Mouse (Mus musculus) hindbrain, postnatal 0 days (tissue): ENCODE results near the gene Sugp2. TPM values are rescaled to one million over a fixed set of nuclear protein-coding genes. Genes with fewer than 3 reads are reported as not detected.

Experiments
- ATAC-seq: fragments of 200-750 bp; cut with Nextera tagmentation; 2 replicates; pipeline ENCODE4 v1.8.0; 2017; ENCODE audit warnings: mild to moderate bottlenecking, moderate TSS enrichment, moderate library complexity
- DNase-seq: peaks from one replicate; pipeline ENCODE4 v3.0.0-alpha.2; 2015; ENCODE audit warnings: low spot score
- H3K27ac ChIP-seq: fragments of 300-500 bp; sonication (generic); 2 replicates; pipeline ENCODE4 v1.5.1; 2014; ENCODE audit warnings: mild to moderate bottlenecking
- H3K27me3 ChIP-seq: fragments of 300-500 bp; sonication (generic); 2 replicates; pipeline ENCODE4 v1.6.1; 2014; ENCODE audit warnings: low read length, mixed read lengths; ENCODE audit not compliant: insufficient read depth
- H3K36me3 ChIP-seq: fragments of 300-500 bp; sonication (generic); 2 replicates; pipeline ENCODE4 v1.6.1; 2014; ENCODE audit warnings: low read length, mixed read lengths; ENCODE audit not compliant: insufficient read depth
- H3K4me1 ChIP-seq: fragments of 300-500 bp; sonication (generic); 2 replicates; pipeline ENCODE4 v1.6.1; 2014; ENCODE audit warnings: antibody characterized with exemption, low read length, mixed read lengths; ENCODE audit not compliant: insufficient read depth
- H3K4me2 ChIP-seq: fragments of 300-500 bp; sonication (generic); 2 replicates; pipeline ENCODE4 v1.6.1; 2014; ENCODE audit warnings: low read depth, mild to moderate bottlenecking, low read length, moderate library complexity, mixed read lengths
- H3K4me3 ChIP-seq: fragments of 300-500 bp; sonication (generic); 2 replicates; pipeline ENCODE4 v1.5.1; 2014; ENCODE audit warnings: low read length
- H3K9ac ChIP-seq: fragments of 300-500 bp; sonication (generic); replicated peaks from 2 replicates; pipeline ENCODE4 v1.6.1; 2014; ENCODE audit warnings: mild to moderate bottlenecking, low read length, moderate library complexity, mixed read lengths
- H3K9me3 ChIP-seq: fragments of 300-500 bp; sonication (generic); 2 replicates; pipeline ENCODE4 v1.6.1; 2016; ENCODE audit warnings: low read length, mixed read lengths
- CTCF ChIP-seq: IDR thresholded peaks from 2 replicates; pipeline ENCODE4 v1.5.1; 2016; ENCODE audit warnings: antibody characterized with exemption, control low read depth, low read depth
- WGBS: fragments of 180-500 bp; shearing (Covaris S2); extraction: QIAGEN DNeasy Blood & Tissue Kit; methylation state at CpG from one replicate; pipeline ENCODE4 v1.1.7; 2014; 5-methylcytosine and 5-hydroxymethylcytosine counted together
- polyA plus RNA-seq: library from polyadenylated mRNA; unstranded; fragments of >200 nt; fragmentation: Nextera tagmentation; extraction: Ambion mirVana; gene quantifications from 2 replicates; pipeline ENCODE4 v1.2.1, GENCODE M21; 2015
- total RNA-seq: library from RNA; depleted of rRNA; stranded (reverse); fragments of >200 nt; gene quantifications from 2 replicates; pipeline ENCODE4 v1.2.3, GENCODE M21; 2014

Sugp2 gene
- total and polyA plus RNA-seq, 2 experiments from 2014 or later: 61.4 to 123 TPM

DNA sequence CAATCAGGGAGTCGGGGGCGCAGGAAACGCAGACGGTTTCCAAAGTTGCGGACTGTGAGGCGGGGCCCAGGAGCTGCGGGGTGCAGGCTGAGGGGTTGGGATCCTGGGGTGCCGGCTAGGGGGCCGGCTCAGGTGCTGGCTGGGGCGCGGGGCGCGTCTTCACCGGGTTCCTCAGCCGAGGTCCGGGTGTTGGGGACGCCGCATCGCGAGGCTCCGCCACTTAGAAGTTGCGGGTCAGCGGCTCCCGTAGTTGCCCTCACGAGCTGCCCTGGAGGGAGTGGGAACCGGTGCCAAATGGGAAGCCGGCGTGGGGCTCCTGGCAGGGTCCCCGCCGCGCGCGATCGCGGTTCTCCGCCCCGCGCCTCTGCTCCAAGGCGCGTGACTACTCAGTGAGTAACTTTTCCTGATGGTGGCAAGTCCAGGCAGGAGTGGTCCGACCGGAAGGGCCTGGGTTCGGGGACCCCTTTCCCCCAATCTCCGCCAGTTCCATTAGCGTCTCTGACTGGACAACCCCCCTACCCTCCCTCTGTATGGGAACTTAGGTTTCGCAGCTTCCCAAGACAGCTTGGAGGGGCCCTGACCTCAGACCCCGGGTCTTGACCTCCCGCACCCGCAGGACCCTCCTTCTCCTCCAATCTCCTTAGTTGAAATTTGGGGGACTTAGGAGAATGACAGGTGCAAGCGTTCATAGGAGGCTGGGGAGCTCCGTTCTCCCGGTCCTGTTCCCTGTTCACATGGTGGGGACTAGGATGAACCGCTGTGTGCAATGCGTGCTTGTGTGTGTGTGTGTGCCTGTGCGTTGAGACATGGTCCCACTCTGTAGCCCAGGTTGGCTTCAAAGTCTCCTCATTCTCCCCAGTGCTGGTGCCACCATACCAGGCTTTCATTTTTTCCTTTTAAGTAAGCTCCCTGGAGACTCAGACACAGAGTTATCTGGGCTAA, 49.4 kb downstream of the Sugp2 start:
- H3K9me3 ChIP-seq: no peaks in the 10 kb centered on the region
- ATAC-seq (peak; percentile 60), DNase-seq (peak; percentile 40)
- WGBS: 1% methylated on average over 45 of the region's 55 CpGs
- no peaks in the 10 kb centered on the region for H3K27me3 ChIP-seq
- TF ChIP-seq CTCF: no peak
- H3K4me3 ChIP-seq: peak overlapping the region; percentile 81
- H3K27ac ChIP-seq: peak overlapping the region; percentile 73; the same call in 1 of the 2 replicates
- peaks cover 15% of the 10 kb centered on the region; the same call in 1 of the 2 replicates for H3K36me3 ChIP-seq
- no peaks in the 10 kb centered on the region for H3K4me1 ChIP-seq
- H3K4me2 ChIP-seq: peak overlapping the region; percentile 92
- peak overlapping the region; percentile 81 for H3K9ac ChIP-seq

DNA sequence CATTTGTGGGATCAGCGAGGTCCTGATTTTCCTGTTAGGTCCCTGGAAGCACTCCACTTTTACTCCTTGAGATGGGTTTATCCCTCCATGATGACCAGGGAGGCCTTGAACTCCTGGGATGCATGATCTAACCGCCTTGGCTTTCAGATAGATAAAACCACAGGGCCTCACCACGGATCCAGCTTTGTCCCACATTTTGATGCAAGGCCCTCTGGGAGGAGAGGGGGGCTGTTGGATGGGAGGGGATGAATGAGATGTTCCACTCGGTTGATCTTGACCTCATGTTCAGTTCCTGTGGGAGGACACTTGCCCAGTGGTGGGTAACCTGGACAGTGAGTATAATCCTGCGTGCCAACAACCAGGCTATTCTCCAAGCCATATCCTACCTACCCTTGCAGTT, 50.4 kb downstream of the Sugp2 start:
- no peak overlapping the region for H3K27ac ChIP-seq
- H3K27me3 ChIP-seq: no peaks in the 10 kb centered on the region
- no peak overlapping the region for H3K9ac ChIP-seq
- H3K36me3 ChIP-seq: peaks cover 18% of the 10 kb centered on the region; the same call in 1 of the 2 replicates
- TF ChIP-seq CTCF: no peak
- DNase-seq (no peak), ATAC-seq (no peak)
- WGBS: 67% methylated on average over 5 of the region's 5 CpGs
- no peaks in the 10 kb centered on the region for H3K9me3 ChIP-seq
- no peaks in the 10 kb centered on the region for H3K4me1 ChIP-seq
- no peak overlapping the region for H3K4me3 ChIP-seq
- H3K4me2 ChIP-seq: no peak overlapping the region

DNA sequence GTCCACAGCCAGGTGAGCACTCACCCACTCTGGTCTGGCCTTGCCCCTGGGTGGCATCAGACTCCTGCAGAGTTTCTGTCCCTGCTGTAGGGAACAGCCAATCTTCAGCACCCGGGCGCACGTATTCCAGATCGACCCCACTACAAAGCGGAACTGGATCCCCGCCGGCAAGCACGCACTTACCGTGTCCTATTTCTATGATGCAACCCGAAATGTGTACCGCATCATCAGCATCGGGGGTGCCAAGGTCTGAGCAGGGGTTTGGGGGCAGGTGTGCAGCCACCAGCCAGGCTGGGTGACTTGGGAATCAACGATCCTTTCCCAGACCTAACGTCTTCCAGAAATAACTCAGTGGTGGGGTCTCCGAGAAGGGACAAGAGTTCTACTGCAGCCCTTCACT, 51.3 kb downstream of the Sugp2 start:
- no peak overlapping the region for H3K27ac ChIP-seq
- H3K4me2 ChIP-seq: no peak overlapping the region
- TF ChIP-seq CTCF: no peak
- no peak overlapping the region for H3K4me3 ChIP-seq
- no peaks in the 10 kb centered on the region for H3K4me1 ChIP-seq
- no peak for ATAC-seq
- H3K36me3 ChIP-seq: peaks cover 19% of the 10 kb centered on the region; the same call in 1 of the 2 replicates
- WGBS: 96% methylated on average over 15 of the region's 15 CpGs
- H3K9me3 ChIP-seq: no peaks in the 10 kb centered on the region
- no peak for DNase-seq
- no peaks in the 10 kb centered on the region for H3K27me3 ChIP-seq
- H3K9ac ChIP-seq: no peak overlapping the region

DNA sequence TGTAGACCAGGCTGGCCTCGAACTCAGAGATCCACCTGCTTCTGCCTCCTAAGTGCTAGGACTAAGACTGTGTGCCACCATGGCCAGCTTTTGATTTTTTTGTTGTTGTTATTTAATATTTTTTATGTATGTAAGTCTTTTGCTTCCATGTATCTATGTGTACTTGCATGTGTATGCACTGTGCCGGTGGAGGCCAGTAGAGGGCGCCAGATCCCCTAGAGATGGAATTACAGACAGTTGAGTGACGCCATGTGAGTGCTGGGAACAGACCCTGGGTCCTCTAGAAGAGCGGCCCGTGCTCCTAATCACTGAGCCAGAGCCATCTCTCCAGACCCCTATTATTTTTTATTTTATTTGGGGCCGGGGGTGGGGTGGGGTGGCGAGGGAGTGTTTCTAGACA, 52.7 kb downstream of the Sugp2 start:
- no peak for TF ChIP-seq CTCF
- ATAC-seq (no peak), DNase-seq (no peak)
- H3K4me2 ChIP-seq: no peak overlapping the region
- H3K36me3 ChIP-seq: peaks cover 19% of the 10 kb centered on the region; the same call in 1 of the 2 replicates
- 91% methylated on average over 8 of the region's 8 CpGs for WGBS
- H3K9me3 ChIP-seq: no peaks in the 10 kb centered on the region
- no peak overlapping the region for H3K9ac ChIP-seq
- no peaks in the 10 kb centered on the region for H3K4me1 ChIP-seq
- no peaks in the 10 kb centered on the region for H3K27me3 ChIP-seq
- H3K4me3 ChIP-seq: no peak overlapping the region
- H3K27ac ChIP-seq: no peak overlapping the region

DNA sequence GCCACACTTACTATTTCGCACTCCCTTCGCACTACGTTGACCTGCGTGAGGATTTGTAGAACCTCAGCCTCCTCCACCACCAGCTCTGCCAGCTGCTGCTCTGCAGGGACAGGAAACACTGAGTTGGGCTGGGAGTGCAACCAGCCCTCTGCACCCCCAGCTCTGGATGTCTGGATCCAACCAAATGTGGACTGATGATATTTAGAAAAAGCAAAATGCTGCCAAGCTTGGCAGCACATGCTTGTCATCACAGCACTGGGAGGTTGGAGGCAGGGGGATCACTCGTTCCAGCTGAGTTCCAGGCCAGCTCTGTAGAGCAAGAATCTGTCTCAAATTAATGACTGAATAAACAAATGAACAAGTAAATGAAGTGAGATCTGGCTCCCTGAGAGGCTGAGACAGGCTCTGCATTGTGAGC, 60.0 kb downstream of the Sugp2 start:
- H3K4me3 ChIP-seq: no peak overlapping the region
- no peak for DNase-seq
- H3K4me2 ChIP-seq: no peak overlapping the region
- ATAC-seq: no peak
- H3K9me3 ChIP-seq: no peaks in the 10 kb centered on the region
- no peaks in the 10 kb centered on the region for H3K27me3 ChIP-seq
- H3K27ac ChIP-seq: no peak overlapping the region
- no peaks in the 10 kb centered on the region for H3K4me1 ChIP-seq
- H3K9ac ChIP-seq: no peak overlapping the region
- peaks cover 40% of the 10 kb centered on the region for H3K36me3 ChIP-seq
- no peak for TF ChIP-seq CTCF
- 69% methylated on average over 5 of the region's 5 CpGs for WGBS

DNA sequence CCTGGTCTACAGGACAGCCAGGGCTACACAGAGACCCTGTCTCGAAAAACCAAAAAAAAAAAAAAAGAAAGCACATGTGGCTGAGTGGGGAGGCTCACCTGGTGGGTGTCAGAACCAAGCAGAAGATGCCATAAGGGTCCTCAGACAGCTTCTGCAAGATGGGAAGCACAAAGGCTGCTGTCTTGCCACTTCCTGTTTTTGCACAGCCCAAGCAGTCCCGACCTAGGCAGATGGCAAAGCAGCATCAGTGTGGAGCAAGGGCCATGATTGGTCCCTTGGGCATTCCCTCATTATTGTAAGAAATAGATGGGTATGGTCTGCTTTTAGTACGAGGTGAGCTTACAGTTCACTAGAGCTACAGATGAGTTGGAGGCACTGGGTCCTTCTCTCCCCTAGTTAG, 66.9 kb downstream of the Sugp2 start:
- DNase-seq: no peak
- Histone ChIP-seq H3K27me3 (no peaks in the 10 kb centered on the region), H3K9me3 (no peaks in the 10 kb centered on the region), H3K4me3 (no peak overlapping the region), H3K36me3 (peaks cover 35% of the 10 kb centered on the region), H3K27ac (no peak overlapping the region), H3K9ac (no peak overlapping the region), H3K4me2 (no peak overlapping the region), H3K4me1 (peaks cover 10% of the 10 kb centered on the region; the same call in 1 of the 2 replicates)
- TF ChIP-seq CTCF: no peak
- WGBS: 80% methylated on average over 3 of the region's 3 CpGs
- no peak for ATAC-seq
